Mouse (Mus musculus): ENCODE measurements around the gene Zcchc3. TPM values are rescaled to one million over a fixed set of nuclear protein-coding genes. Genes with fewer than 3 reads are reported as not detected.

The Zcchc3 gene
- total RNA-seq, 2 experiments from 2014 or later, result 6.8 to 8.7 TPM

- peak; percentile 89 to 90 for DNase-seq
These were observed 51.3 kb downstream of the Zcchc3 start for GRCm38 (mm10) chr2:152363245-152364147.

Other genes starting within 250 kb of the Zcchc3 start
- gene Csnk2a1, start 188.2 kb downstream of the Zcchc3 start, total RNA-seq (2021), result 100 to 1,000 TPM in 1 of 2 experiments, 10 to 100 TPM in 1; 97.8 to 105 TPM
- gene Tbc1d20, start 121.2 kb downstream of the Zcchc3 start, total RNA-seq (2021), result 100 to 1,000 TPM; 125 to 135 TPM
- 10 to 100 TPM; 85.1 to 94.5 TPM for gene Rbck1, start 82.4 kb downstream of the Zcchc3 start, total RNA-seq (2021)
- 10 to 100 TPM in 1 of 2 experiments, 1 to 10 TPM in 1; 4.6 to 19.9 TPM for gene Trib3, start 71.0 kb downstream of the Zcchc3 start, total RNA-seq (2021)
- 1 to 10 TPM; 2.3 to 2.5 TPM for gene Nrsn2, start 38.4 kb downstream of the Zcchc3 start, total RNA-seq (2021)
- gene Sox12, start 17.0 kb downstream of the Zcchc3 start, total RNA-seq (2021), result 10 to 100 TPM in 1 of 2 experiments, 1 to 10 TPM in 1; 8.3 to 12.9 TPM
- under 1 TPM; 0.17 to 0.26 TPM for gene 6820408C15Rik, start 560 bp upstream of the Zcchc3 start, total RNA-seq (2021)
- gene Defb23, start 49.6 kb upstream of the Zcchc3 start, total RNA-seq (2021), result not detected
- not detected for gene Defb20, start 62.0 kb upstream of the Zcchc3 start, total RNA-seq (2021)
- not detected for gene Defb22, start 75.1 kb upstream of the Zcchc3 start, total RNA-seq (2021)
- gene Defb26, start 96.7 kb upstream of the Zcchc3 start, total RNA-seq (2021), result not detected
- not detected for gene Defb28, start 103.2 kb upstream of the Zcchc3 start, total RNA-seq (2021)
- not detected for gene Defb29, start 125.1 kb upstream of the Zcchc3 start, total RNA-seq (2021)
- gene Gm17416, start 154.3 kb upstream of the Zcchc3 start, total RNA-seq (2021), result not detected
- not detected for gene Defb21, start 157.7 kb upstream of the Zcchc3 start, total RNA-seq (2021)
- gene Defb19, start 165.3 kb upstream of the Zcchc3 start, total RNA-seq (2021), result 1 to 10 TPM in 1 of 2 experiments, not detected in 1; 1.3 TPM
- gene Defb45, start 184.4 kb upstream of the Zcchc3 start, total RNA-seq (2021), result not detected
- gene Defb36, start 189.3 kb upstream of the Zcchc3 start, total RNA-seq (2021), result 1 to 10 TPM in 1 of 2 experiments, not detected in 1; 1.3 TPM
- gene Defb25, start 208.0 kb upstream of the Zcchc3 start, total RNA-seq (2021), result 1 to 10 TPM in 1 of 2 experiments, not detected in 1; 2.2 TPM
- 10 to 100 TPM in 1 of 2 experiments, 1 to 10 TPM in 1; 9.3 to 13.2 TPM for gene Rem1, start 211.9 kb upstream of the Zcchc3 start, total RNA-seq (2021)

Data from adrenal gland, postnatal 36 days (tissue).